In genomic region chr13:70794074-70794572, GRCm38 (mm10) we compare ENCODE assay signal across 13 mouse cellular contexts. TPM values are rescaled to one million over a fixed set of nuclear protein-coding genes. Genes with fewer than 3 reads are reported as not detected.
A peak's percentile ranks its signal among the peaks of the same experiment; 100 is the strongest.
DNase-seq lines count a peak whose midpoint lies in the region; ATAC-seq and TF ChIP-seq lines count a peak whose summit lies in the region.
"Had no signal": no experiment of that assay in that cellular context is flagged by ENCODE, and none has a peak within 500 bp of the region (broad histone marks: within the 10 kb centered on the region; RNA-seq: fewer than 3 reads in every experiment).

No protein-coding gene starts in this region.

- H3K9ac ChIP-seq in lung, embryonic 14.5 days, result no peak overlapping the region
- H3K9ac ChIP-seq in embryonic facial prominence, embryonic 11.5 days (replicated peaks; ENCODE audit: low read length), result no peak overlapping the region
- H3K9ac ChIP-seq in kidney, embryonic 14.5 days (ENCODE audit: low read depth, low read length), result no peak overlapping the region
- H3K9ac ChIP-seq: lung, embryonic 15.5 days had no signal

- DNase-seq in lung, embryonic 14.5 days, result peak; percentile 28
- no peak for DNase-seq in lung, postnatal 36 days
- peak; percentile 70 for DNase-seq in embryonic facial prominence, embryonic 11.5 days (ENCODE audit: low spot score)
- DNase-seq in adrenal gland, postnatal 4 days (ENCODE audit: low spot score in 2 of 2), result no peak
- DNase-seq in lung, adult 2 months, result no peak
- DNase-seq: adrenal gland, adult 2 months; cerebellum, adult 9-10 months; gastrocnemius, adult 2 months; heart, postnatal 14 days had no signal

- H3K27ac ChIP-seq in lung, embryonic 14.5 days (ENCODE audit: low read depth), result no peak overlapping the region
- H3K27ac ChIP-seq in embryonic facial prominence, embryonic 11.5 days (replicated peaks; ENCODE audit: low read depth, low read length), result no peak overlapping the region
- peak overlapping the region; percentile 70 for H3K27ac ChIP-seq in kidney, embryonic 14.5 days (ENCODE audit: low read depth, low read length)
- peak overlapping the region; percentile 53 for H3K27ac ChIP-seq in olfactory bulb, adult 2 months (ENCODE audit: insufficient read depth, low read depth, low read length)
- H3K27ac ChIP-seq: gastrocnemius, adult 2 months; lung, embryonic 15.5 days had no signal

- no peak overlapping the region for H3K4me2 ChIP-seq in lung, embryonic 14.5 days
- H3K4me2 ChIP-seq in embryonic facial prominence, embryonic 11.5 days (ENCODE audit: low read depth, low read length), result no peak overlapping the region
- no peak overlapping the region for H3K4me2 ChIP-seq in kidney, embryonic 14.5 days (replicated peaks; ENCODE audit: low read depth, low read length)
- H3K4me2 ChIP-seq: lung, embryonic 15.5 days had no signal

- H3K4me3 ChIP-seq in lung, embryonic 14.5 days (ENCODE audit: low read depth, low read length), result no peak overlapping the region
- H3K4me3 ChIP-seq in embryonic facial prominence, embryonic 11.5 days (ENCODE audit: low read depth, low read length), result no peak overlapping the region
- no peak overlapping the region for H3K4me3 ChIP-seq in kidney, embryonic 14.5 days (ENCODE audit: low read length)
- H3K4me3 ChIP-seq in olfactory bulb, adult 2 months (ENCODE audit: insufficient read depth, low read depth, low read length), result no peak overlapping the region
- no peak overlapping the region for H3K4me3 ChIP-seq in lung, adult 2 months (replicated peaks; ENCODE audit: extremely low read depth, low read depth, low read length)
- H3K4me3 ChIP-seq: gastrocnemius, adult 2 months; lung, embryonic 15.5 days had no signal

- no peak for TF ChIP-seq POLR2A in olfactory bulb, adult 2 months (IDR thresholded peaks at IDR 0.05; ENCODE audit: insufficient read depth, low read depth, low read length)
- no peak for TF ChIP-seq POLR2A in lung, adult 2 months (IDR thresholded peaks at IDR 0.05; ENCODE audit: borderline replicate concordance, extremely low read depth, low read depth, low read length)

- H3K27me3 ChIP-seq in lung, embryonic 14.5 days (ENCODE audit: insufficient read depth, low read length), result no peaks in the 10 kb centered on the region
- H3K27me3 ChIP-seq in embryonic facial prominence, embryonic 11.5 days (ENCODE audit: control insufficient read depth, insufficient read depth, low read length), result no peaks in the 10 kb centered on the region
- H3K27me3 ChIP-seq in kidney, embryonic 14.5 days (ENCODE audit: control insufficient read depth, insufficient read depth, low read length), result no peaks in the 10 kb centered on the region
- H3K27me3 ChIP-seq: lung, embryonic 15.5 days had no signal

- no peaks in the 10 kb centered on the region for H3K9me3 ChIP-seq in lung, embryonic 14.5 days (ENCODE audit: low read depth, low read length)
- no peaks in the 10 kb centered on the region for H3K9me3 ChIP-seq in embryonic facial prominence, embryonic 11.5 days (replicated peaks; ENCODE audit: control insufficient read depth, low read length)
- no peaks in the 10 kb centered on the region for H3K9me3 ChIP-seq in kidney, embryonic 14.5 days (ENCODE audit: control insufficient read depth, low read length)
- H3K9me3 ChIP-seq: lung, embryonic 15.5 days had no signal

- no peaks in the 10 kb centered on the region for H3K36me3 ChIP-seq in lung, embryonic 14.5 days (ENCODE audit: insufficient read depth)
- H3K36me3 ChIP-seq in embryonic facial prominence, embryonic 11.5 days (replicated peaks; ENCODE audit: control insufficient read depth, insufficient read depth, low read depth, low read length), result no peaks in the 10 kb centered on the region
- no peaks in the 10 kb centered on the region; the same call in 1 of the 2 replicates for H3K36me3 ChIP-seq in kidney, embryonic 14.5 days (ENCODE audit: control insufficient read depth, insufficient read depth, low read length)
- H3K36me3 ChIP-seq: lung, embryonic 15.5 days had no signal

- TF ChIP-seq CTCF in lung, embryonic 14.5 days (IDR thresholded peaks at IDR 0.05; ENCODE audit: low read depth), result no peak
- no peak for TF ChIP-seq CTCF in olfactory bulb, adult 2 months (IDR thresholded peaks at IDR 0.05; ENCODE audit: insufficient read depth, low read depth, low read length)
- no peak for TF ChIP-seq CTCF in lung, adult 2 months (IDR thresholded peaks at IDR 0.05; ENCODE audit: insufficient read depth, low read length)

- ATAC-seq in lung, embryonic 14.5 days (ENCODE audit: insufficient read depth), result peak; percentile 58
- ATAC-seq in embryonic facial prominence, embryonic 11.5 days (replicated peaks; ENCODE audit: insufficient number of reproducible peaks, low FRiP score, low TSS enrichment, low read depth), result peak; percentile 58; the same call in 1 of the 2 replicates
- ATAC-seq in kidney, embryonic 14.5 days (ENCODE audit: low FRiP score, low TSS enrichment), result peak; percentile 93
- ATAC-seq in CD4-positive, CD25-positive, alpha-beta regulatory T cell, adult 4 months, result no peak

- no peaks in the 10 kb centered on the region for H3K4me1 ChIP-seq in lung, embryonic 14.5 days (ENCODE audit: insufficient read depth)
- no peaks in the 10 kb centered on the region for H3K4me1 ChIP-seq in embryonic facial prominence, embryonic 11.5 days (ENCODE audit: control insufficient read depth, insufficient read depth, low read length)
- peaks cover 16% of the 10 kb centered on the region; the same call in 1 of the 2 replicates for H3K4me1 ChIP-seq in kidney, embryonic 14.5 days (ENCODE audit: control insufficient read depth, insufficient read depth, low read length)
- peaks cover 7% of the 10 kb centered on the region for H3K4me1 ChIP-seq in olfactory bulb, adult 2 months (ENCODE audit: control insufficient read depth, insufficient read depth, low read length)
- H3K4me1 ChIP-seq in lung, adult 2 months (ENCODE audit: control insufficient read depth, insufficient read depth, low read length), result no peaks in the 10 kb centered on the region
- H3K4me1 ChIP-seq: lung, embryonic 15.5 days had no signal

- WGBS in lung, embryonic 14.5 days, result 19% methylated on average over 8 of the region's 8 CpGs
- 23% methylated on average over 8 of the region's 8 CpGs for whole genome bisulfite sequencing in embryonic facial prominence, embryonic 11.5 days
- 14% methylated on average over 8 of the region's 8 CpGs for WGBS in kidney, embryonic 14.5 days
- WGBS in olfactory bulb, adult 2 months, result 16% methylated on average over 8 of the region's 8 CpGs
- 18% methylated on average over 8 of the region's 8 CpGs for WGBS in lung, adult 2 months

RNA-seq across cellular contexts. Expression of gene Adamts16, which starts 47.5 kb away (rescaled TPM):
- polyA plus RNA-seq in lung, embryonic 14.5 days (2014; fragmentation: Nextera tagmentation; extraction: Ambion mirVana), result 0.04 and 0.07 TPM in 2 replicates
- polyA plus RNA-seq in embryonic facial prominence, embryonic 11.5 days (2014; fragmentation: Nextera tagmentation; extraction: Ambion mirVana), result 0.53 and 0.60 TPM in 2 replicates
- polyA plus RNA-seq in kidney, embryonic 14.5 days (2014; fragmentation: Nextera tagmentation; extraction: Ambion mirVana), result 6.6 and 11.2 TPM in 2 replicates
- not detected in 2 replicates for polyA plus RNA-seq in olfactory bulb, adult 2 months (2012; ENCODE audit: insufficient read depth, insufficient read length, low replicate concordance, missing spikeins)
- total RNA-seq in adrenal gland, postnatal 4 days (2021), result 10 to 100 TPM in 1 of 2 experiments, 1 to 10 TPM in 1; 2.9 to 10.1 TPM
- polyA plus RNA-seq in lung, adult 2 months (2012; rRNA removed), result 0.04 TPM in 1 of 2 replicates, not detected in the other
- polyA plus RNA-seq in CD4-positive, CD25-positive, alpha-beta regulatory T cell, adult 4 months (2017; shearing (Covaris generic)), result not detected

Comparison
In these comparisons a context has a peak if more than half of its experiments do, and no peak if none do; other contexts are left out.
1. DNase-seq: peak in lung, embryonic 14.5 days (single experiment) and embryonic facial prominence, embryonic 11.5 days (single experiment); none in lung, postnatal 36 days (single experiment), adrenal gland, postnatal 4 days (0 of 2) and lung, adult 2 months (single experiment).
2. H3K27ac ChIP-seq: peak in kidney, embryonic 14.5 days (single experiment) and olfactory bulb, adult 2 months (single experiment); none in lung, embryonic 14.5 days (single experiment) and embryonic facial prominence, embryonic 11.5 days (single experiment).